ENCODE assay signal across 14 mouse cellular contexts in the genomic region with DNA sequence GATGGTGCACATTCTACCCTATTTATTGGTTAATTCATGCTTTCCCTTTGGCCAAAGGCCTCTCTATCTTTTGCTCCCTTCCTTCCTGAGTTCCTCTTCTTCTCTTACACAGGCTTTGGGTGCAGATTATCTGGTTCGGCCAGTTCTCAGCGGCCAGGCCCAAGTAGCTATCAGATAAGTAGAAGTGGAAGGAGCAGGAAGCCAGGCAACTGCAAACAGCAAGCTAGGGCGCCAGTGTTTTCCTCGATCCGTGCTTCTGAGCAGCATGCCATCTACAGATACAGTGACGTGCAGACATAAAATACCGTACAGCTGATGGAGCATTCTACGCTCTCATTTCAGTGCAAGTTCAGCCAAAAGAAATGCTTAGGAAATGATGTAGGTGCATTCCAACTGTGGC. TPM values are rescaled to one million over a fixed set of nuclear protein-coding genes. Genes with fewer than 3 reads are reported as not detected.
DNase-seq lines count a peak whose midpoint lies in the region; ATAC-seq lines count a peak whose summit lies in the region.
"Had no signal": no experiment of that assay in that cellular context is flagged by ENCODE, and none has a peak within 500 bp of the region (broad histone marks: within the 10 kb centered on the region; RNA-seq: fewer than 3 reads in every experiment).

No protein-coding gene starts in this region.

- no peaks in the 10 kb centered on the region for H3K9me3 ChIP-seq in heart, embryonic 15.5 days (replicated peaks)
- no peaks in the 10 kb centered on the region for H3K9me3 ChIP-seq in liver, embryonic 13.5 days (replicated peaks)
- H3K9me3 ChIP-seq: hindbrain, embryonic 12.5 days; neural tube, embryonic 13.5 days had no signal

- no peak overlapping the region for H3K4me2 ChIP-seq in heart, embryonic 15.5 days
- peak overlapping the region; percentile 62 for H3K4me2 ChIP-seq in liver, embryonic 13.5 days
- H3K4me2 ChIP-seq: hindbrain, embryonic 12.5 days; neural tube, embryonic 13.5 days had no signal

- no peak for DNase-seq in heart, adult 9 months (ENCODE audit: low spot score in 2 of 2)
- DNase-seq in 416B (ENCODE audit: low read depth) = peak; percentile 72
- DNase-seq in liver, embryonic 13.5 days = peak; percentile 80
- no peak for DNase-seq in layer of hippocampus, adult 11-12 months (ENCODE audit: low spot score)
- no peak for DNase-seq in cerebellum, adult 11 months
- no peak for DNase-seq in gastrocnemius, adult 8-10 months (ENCODE audit: low spot score in 2 of 2)
- DNase-seq: cerebellum, postnatal 25 days; right cerebral cortex, postnatal 25 days; thymus, adult 2 months had no signal

- no peaks in the 10 kb centered on the region for H3K27me3 ChIP-seq in heart, embryonic 15.5 days
- no peaks in the 10 kb centered on the region for H3K27me3 ChIP-seq in liver, embryonic 13.5 days
- H3K27me3 ChIP-seq: hindbrain, embryonic 12.5 days; neural tube, embryonic 13.5 days had no signal

- H3K27ac ChIP-seq in heart, embryonic 15.5 days = peak overlapping the region; percentile 43
- H3K27ac ChIP-seq in liver, embryonic 13.5 days = peak overlapping the region; percentile 94
- H3K27ac ChIP-seq: hindbrain, embryonic 12.5 days; neural tube, embryonic 13.5 days had no signal

- peaks cover 19% of the 10 kb centered on the region for H3K4me1 ChIP-seq in heart, embryonic 15.5 days (replicated peaks)
- H3K4me1 ChIP-seq in liver, embryonic 13.5 days (replicated peaks) = peaks cover 50% of the 10 kb centered on the region

- no peak for ATAC-seq in heart, embryonic 15.5 days (replicated peaks; ENCODE audit: insufficient number of reproducible peaks, insufficient read depth, low FRiP score, low read depth)
- peak; percentile 92 for ATAC-seq in common myeloid progenitor, adult 5-6 weeks (replicated peaks; ENCODE audit: low read depth, poor library complexity, severe bottlenecking)
- ATAC-seq in liver, embryonic 13.5 days (ENCODE audit: low read depth) = peak; percentile 94
- ATAC-seq: forebrain, embryonic 14.5 days had no signal

- no peak overlapping the region for H3K4me3 ChIP-seq in heart, embryonic 15.5 days
- peak overlapping the region; percentile 25 for H3K4me3 ChIP-seq in liver, embryonic 13.5 days (replicated peaks)
- H3K4me3 ChIP-seq: hindbrain, embryonic 12.5 days; neural tube, embryonic 13.5 days had no signal

- WGBS in heart, embryonic 15.5 days = 20% methylated on average over 8 of the region's 8 CpGs
- WGBS in liver, embryonic 13.5 days (ENCODE audit: insufficient replicate concordance) = 8% methylated on average over 8 of the region's 8 CpGs

- peaks cover 19% of the 10 kb centered on the region for H3K36me3 ChIP-seq in heart, embryonic 15.5 days
- peaks cover 25% of the 10 kb centered on the region for H3K36me3 ChIP-seq in liver, embryonic 13.5 days

- H3K9ac ChIP-seq in heart, embryonic 15.5 days = no peak overlapping the region
- H3K9ac ChIP-seq in liver, embryonic 13.5 days = peak overlapping the region; percentile 59; the same call in 1 of the 2 replicates
- H3K9ac ChIP-seq: hindbrain, embryonic 12.5 days; neural tube, embryonic 13.5 days had no signal

RNA-seq across cellular contexts. Expression of a gene that starts 24.5 kb away (rescaled TPM):
- 8.7 and 9.6 TPM in 2 replicates for polyA plus RNA-seq in heart, embryonic 15.5 days (2015; fragmentation: Nextera tagmentation; extraction: Ambion mirVana)
- total RNA-seq in common myeloid progenitor, adult 5-6 weeks (2017) = 9.2 and 13.1 TPM in 2 replicates
- 3.3 and 3.7 TPM in 2 replicates for polyA plus RNA-seq in liver, embryonic 13.5 days (2015; fragmentation: Nextera tagmentation; extraction: Ambion mirVana)
- total RNA-seq in gastrocnemius, adult 8-10 months (2022) = 10 to 100 TPM; 21.4 to 24.9 (median 22.1) TPM

Comparison
In these comparisons a context has a peak if more than half of its experiments do, and no peak if none do; other contexts are left out.
1. DNase-seq: peak in 416B (single experiment) and liver, embryonic 13.5 days (single experiment); none in heart, adult 9 months (0 of 2), layer of hippocampus, adult 11-12 months (single experiment), cerebellum, adult 11 months (single experiment) and gastrocnemius, adult 8-10 months (0 of 2).